Mouse (Mus musculus) cerebellum, adult 2 months (tissue): ENCODE results near the gene Edaradd.

Experiments used
- CTCF ChIP-seq: fragments of 200-500 bp; IDR thresholded peaks from 2 replicates; pipeline ENCODE4 v1.5.1; 2011; ENCODE audit warnings: low read depth, mild to moderate bottlenecking, control low read depth, low read length, moderate library complexity, borderline replicate concordance; ENCODE audit not compliant: insufficient read depth
- POLR2A ChIP-seq: fragments of 200-500 bp; IDR thresholded peaks from 2 replicates; pipeline ENCODE4 v1.6.1; 2011; ENCODE audit warnings: low read length, control low read depth, borderline replicate concordance; ENCODE audit not compliant: insufficient read depth

DNA sequence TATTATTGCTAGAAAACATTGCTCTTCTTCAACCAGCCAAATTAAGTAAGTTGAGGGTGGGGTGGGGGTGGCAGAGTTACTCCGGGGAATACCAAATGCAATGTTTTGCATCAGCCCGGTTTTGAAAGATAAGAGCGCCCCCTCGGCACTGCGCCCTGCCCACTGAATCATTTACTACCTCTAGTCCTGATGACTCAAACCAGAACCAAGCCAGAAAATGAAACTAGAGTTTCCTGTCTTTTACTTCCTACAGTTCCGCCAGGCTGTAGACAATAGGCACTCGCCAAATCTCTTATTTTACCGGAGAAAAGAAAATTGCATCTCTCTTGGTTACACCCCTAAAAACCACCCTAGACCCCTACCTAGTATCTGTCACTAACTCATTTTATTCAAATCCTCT, 59.8 kb downstream of the Edaradd start:
- TF ChIP-seq CTCF = no peak
- TF ChIP-seq POLR2A = no peak
